Mouse (Mus musculus) midbrain, embryonic 16.5 days (tissue): ENCODE data around the gene Efnb2. TPM values are rescaled to one million over a fixed set of nuclear protein-coding genes. Genes with fewer than 3 reads are reported as not detected.

Experiments
- ATAC-seq: fragments of 200-750 bp; cut with Nextera tagmentation; 2 replicates; pipeline ENCODE4 v1.8.0; 2017; ENCODE audit warnings: moderate TSS enrichment
- H3K27ac ChIP-seq: fragments of 300-500 bp; sonication (generic); 2 replicates; pipeline ENCODE4 v1.5.1; 2014; ENCODE audit warnings: mild to moderate bottlenecking, low read length, mixed read lengths
- H3K27me3 ChIP-seq: fragments of 300-500 bp; sonication (generic); 2 replicates; pipeline ENCODE4 v1.6.1; 2014; ENCODE audit warnings: low read depth, low read length, mixed read lengths; ENCODE audit not compliant: control insufficient read depth, insufficient read depth
- H3K36me3 ChIP-seq: fragments of 300-500 bp; sonication (generic); 2 replicates; pipeline ENCODE4 v1.6.1; 2014; ENCODE audit warnings: mild to moderate bottlenecking, low read length, moderate library complexity, mixed read lengths; ENCODE audit not compliant: control insufficient read depth, insufficient read depth
- H3K4me1 ChIP-seq: fragments of 300-500 bp; sonication (generic); 2 replicates; pipeline ENCODE4 v1.6.1; 2014; ENCODE audit warnings: mild to moderate bottlenecking, low read length, mixed read lengths; ENCODE audit not compliant: control insufficient read depth, insufficient read depth
- H3K4me2 ChIP-seq: fragments of 300-500 bp; sonication (generic); 2 replicates; pipeline ENCODE4 v1.6.1; 2014; ENCODE audit warnings: mild to moderate bottlenecking, low read length, mixed read lengths
- H3K4me3 ChIP-seq: fragments of 300-500 bp; sonication (generic); 2 replicates; pipeline ENCODE4 v1.5.1; 2014; ENCODE audit warnings: low read depth, mild to moderate bottlenecking, low read length, moderate library complexity, mixed read lengths
- H3K9ac ChIP-seq: fragments of 300-500 bp; sonication (generic); 2 replicates; pipeline ENCODE4 v1.6.1; 2014; ENCODE audit warnings: low read depth, low read length, mixed read lengths
- H3K9me3 ChIP-seq: fragments of 300-500 bp; sonication (generic); replicated peaks from 2 replicates; pipeline ENCODE4 v1.6.1; 2014; ENCODE audit warnings: mild to moderate bottlenecking, low read length, mixed read lengths; ENCODE audit not compliant: control insufficient read depth, poor library complexity, severe bottlenecking
- WGBS: fragments of 180-500 bp; shearing (Covaris S2); extraction: QIAGEN DNeasy Blood & Tissue Kit; methylation state at CpG from one replicate; pipeline ENCODE4 v1.1.7; 2014; 5-methylcytosine and 5-hydroxymethylcytosine counted together
- polyA plus RNA-seq: library from polyadenylated mRNA; unstranded; fragments of >200 nt; fragmentation: Nextera tagmentation; extraction: Ambion mirVana; gene quantifications from 2 replicates; pipeline ENCODE4 v1.2.1, GENCODE M21; 2015

The Efnb2 gene
- polyA plus RNA-seq, 1 experiment from 2014 or later: 10.0 TPM

DNA sequence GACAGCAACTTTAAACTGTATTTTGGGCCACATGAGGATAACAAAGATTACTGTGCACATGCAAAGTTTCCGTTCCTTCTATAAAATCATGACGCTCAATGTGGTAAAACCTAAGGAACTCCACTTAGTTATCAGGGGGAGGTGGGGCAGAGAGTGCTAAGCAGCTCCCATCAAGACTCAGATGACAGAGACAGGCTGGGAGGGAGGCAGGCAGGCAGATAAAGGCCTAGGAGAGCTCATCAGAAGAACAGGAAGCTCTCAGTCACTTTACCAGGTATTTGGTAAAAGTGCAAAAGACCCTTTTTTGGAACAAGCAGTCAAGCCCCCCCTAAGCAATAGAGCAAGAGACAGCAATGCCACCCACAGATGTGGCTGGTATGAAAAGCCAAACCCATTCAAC lies 24.5 kb upstream of the Efnb2 start:
- 71% methylated on average over 2 of the region's 2 CpGs for WGBS
- H3K9ac ChIP-seq: no peak overlapping the region

DNA sequence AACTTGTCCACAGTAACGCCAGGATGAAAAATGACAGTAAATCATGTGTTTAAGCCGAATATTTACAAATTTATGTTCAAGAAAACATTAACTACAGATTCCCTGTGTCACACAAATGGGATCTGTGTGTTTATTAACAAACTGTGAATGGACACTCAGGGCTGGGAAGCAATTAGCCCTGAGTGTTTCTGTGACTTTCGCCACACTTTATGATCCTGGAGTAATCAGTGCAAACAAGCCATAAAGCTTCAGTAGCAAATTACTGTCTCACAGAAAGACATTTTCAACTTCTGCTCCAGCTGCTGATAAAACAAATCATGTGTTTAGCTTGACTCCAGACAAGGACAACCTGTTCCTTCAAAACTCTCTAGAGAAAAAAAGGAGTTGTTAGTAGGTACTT lies 21.7 kb upstream of the Efnb2 start:
- ATAC-seq: no peak
- Histone ChIP-seq H3K9me3 (no peaks in the 10 kb centered on the region), H3K4me1 (peaks cover 22% of the 10 kb centered on the region), H3K4me2 (no peak overlapping the region), H3K9ac (no peak overlapping the region), H3K27me3 (no peaks in the 10 kb centered on the region), H3K36me3 (peaks cover 18% of the 10 kb centered on the region), H3K4me3 (no peak overlapping the region), H3K27ac (no peak overlapping the region)
- 95% methylated on average over 3 of the region's 3 CpGs for WGBS

More for the DNA sequence above, 24.5 kb upstream of the Efnb2 start:
- Histone ChIP-seq H3K9me3 (no peaks in the 10 kb centered on the region), H3K36me3 (peaks cover 4% of the 10 kb centered on the region; the same call in 1 of the 2 replicates), H3K4me1 (peaks cover 37% of the 10 kb centered on the region), H3K27me3 (no peaks in the 10 kb centered on the region), H3K27ac (no peak overlapping the region), H3K4me3 (no peak overlapping the region), H3K4me2 (no peak overlapping the region)
- ATAC-seq: no peak

DNA sequence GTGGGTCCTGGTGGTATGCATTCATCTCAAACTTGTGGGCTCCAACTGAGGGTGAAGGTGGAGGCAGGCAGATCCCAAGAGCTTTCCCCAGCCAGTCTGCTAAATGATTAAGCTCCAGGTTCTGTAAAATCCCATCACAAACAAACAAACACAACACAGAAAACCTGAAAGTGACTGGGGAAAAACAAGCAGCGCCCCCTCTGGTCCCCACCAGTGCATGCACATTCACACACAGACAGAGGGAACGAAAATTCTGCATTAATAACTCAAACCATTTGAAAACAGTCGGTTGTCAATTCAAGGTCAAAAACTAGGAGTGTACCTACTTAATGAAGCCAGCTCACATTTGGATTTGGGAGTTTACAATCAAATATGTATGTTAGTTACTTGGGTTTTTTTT lies 17.2 kb upstream of the Efnb2 start:
- no peak overlapping the region for H3K27ac ChIP-seq
- H3K9me3 ChIP-seq: no peaks in the 10 kb centered on the region
- 85% methylated on average over 3 of the region's 3 CpGs for WGBS
- no peak for ATAC-seq
- H3K27me3 ChIP-seq: no peaks in the 10 kb centered on the region
- no peaks in the 10 kb centered on the region for H3K4me1 ChIP-seq
- H3K4me3 ChIP-seq: no peak overlapping the region
- no peak overlapping the region for H3K9ac ChIP-seq
- peaks cover 22% of the 10 kb centered on the region for H3K36me3 ChIP-seq
- H3K4me2 ChIP-seq: no peak overlapping the region

DNA sequence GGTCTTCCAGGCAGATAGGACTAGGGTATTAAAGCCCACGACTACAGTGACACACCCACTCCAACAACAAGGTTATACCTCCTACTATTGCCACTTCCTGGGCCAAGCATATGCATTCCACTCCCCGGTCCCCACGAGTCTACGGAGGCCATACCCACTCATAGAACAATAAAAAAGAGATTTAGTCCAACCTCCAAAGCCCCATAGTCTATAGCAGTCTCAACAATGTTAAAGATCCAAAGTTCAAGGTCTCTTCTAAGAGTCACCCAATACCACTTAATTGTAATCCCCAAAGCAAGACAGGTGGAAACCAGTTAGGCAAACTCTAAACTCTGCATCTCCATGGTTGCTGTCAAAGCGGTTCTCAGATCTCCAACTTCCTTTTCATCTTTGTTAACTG lies 13.8 kb upstream of the Efnb2 start:
- no peak overlapping the region for H3K4me3 ChIP-seq
- no peaks in the 10 kb centered on the region for H3K27me3 ChIP-seq
- ATAC-seq: no peak
- no peak overlapping the region for H3K9ac ChIP-seq
- WGBS: 86% methylated on average over 5 of the region's 5 CpGs
- H3K4me2 ChIP-seq: no peak overlapping the region
- no peaks in the 10 kb centered on the region for H3K9me3 ChIP-seq
- no peak overlapping the region for H3K27ac ChIP-seq
- peaks cover 13% of the 10 kb centered on the region for H3K36me3 ChIP-seq
- no peaks in the 10 kb centered on the region for H3K4me1 ChIP-seq

DNA sequence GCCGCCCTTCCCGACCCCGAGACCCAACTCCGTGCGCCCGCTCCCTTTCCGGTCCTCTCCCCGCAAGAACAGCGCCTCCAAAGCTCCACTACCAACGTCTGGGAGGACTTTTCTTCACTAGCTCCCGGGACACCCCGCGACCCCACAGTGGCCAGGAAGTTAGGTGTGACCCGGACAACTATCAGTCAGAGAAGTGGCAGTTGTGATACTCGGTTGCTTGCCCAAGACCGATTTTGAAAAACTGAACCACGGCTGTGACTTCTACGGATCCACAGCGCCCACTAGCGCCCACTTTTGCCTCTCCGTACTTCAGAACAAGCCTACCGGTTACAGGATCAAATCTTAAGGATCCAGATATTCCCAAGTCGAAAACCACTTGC lies 707 bp upstream of the Efnb2 start:
- H3K27ac ChIP-seq: peak overlapping the region; percentile 83
- peak; percentile 18 for ATAC-seq
- H3K9me3 ChIP-seq: no peaks in the 10 kb centered on the region
- peak overlapping the region; percentile 93 for H3K4me2 ChIP-seq
- H3K9ac ChIP-seq: peak overlapping the region; percentile 71
- peaks cover 13% of the 10 kb centered on the region for H3K4me1 ChIP-seq
- H3K4me3 ChIP-seq: peak overlapping the region; percentile 93
- H3K27me3 ChIP-seq: no peaks in the 10 kb centered on the region
- H3K36me3 ChIP-seq: 0 out of 2 replicates have a peak, but pooled peaks cover 4% of the 10 kb centered on the region
- WGBS: under 1% methylated on average over 23 of the region's 23 CpGs

DNA sequence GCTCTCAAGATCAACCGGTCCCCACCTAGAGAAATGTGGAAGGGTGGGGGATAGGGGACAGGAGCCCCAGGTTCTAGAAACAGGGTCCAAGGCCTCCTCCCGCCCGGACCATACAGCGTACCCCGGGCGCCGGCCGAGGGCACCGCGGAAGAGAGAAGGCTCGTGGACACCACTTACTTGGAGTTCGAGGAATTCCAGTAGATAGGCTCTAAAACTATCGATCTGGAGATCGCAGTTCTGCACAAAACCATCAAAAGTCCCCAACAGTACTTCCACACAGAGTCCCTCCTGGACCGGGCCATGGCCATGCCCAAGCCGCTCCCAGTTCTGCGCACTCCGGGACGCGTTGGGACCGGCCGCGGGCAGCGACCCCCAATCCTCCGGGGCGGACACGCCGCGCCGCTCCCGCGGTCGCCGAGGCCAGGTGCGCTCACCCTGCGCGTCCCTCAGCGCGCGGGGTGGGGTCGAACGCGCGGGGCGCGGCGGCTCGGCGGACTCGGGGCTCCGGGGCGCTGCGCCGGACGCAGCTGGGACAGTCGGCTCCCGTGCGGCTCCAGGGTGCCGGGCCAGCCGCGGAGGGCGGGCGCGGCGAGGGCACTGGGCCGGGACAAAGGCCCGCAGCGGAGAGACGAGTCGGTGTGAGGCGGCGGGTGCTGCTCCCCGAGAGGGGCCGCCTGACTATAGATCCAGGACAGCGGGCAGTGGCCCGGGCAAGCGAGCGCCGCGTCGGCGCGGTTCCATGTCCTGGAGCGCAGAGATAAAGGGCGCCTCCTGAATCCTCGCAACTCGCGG lies 539 bp downstream of the Efnb2 start:
- Histone ChIP-seq H3K9ac (peak overlapping the region; percentile 86), H3K4me2 (peak overlapping the region; percentile 93), H3K9me3 (no peaks in the 10 kb centered on the region), H3K36me3 (no peaks in the 10 kb centered on the region), H3K27me3 (no peaks in the 10 kb centered on the region), H3K27ac (peak overlapping the region; percentile 83), H3K4me3 (peak overlapping the region; percentile 93), H3K4me1 (peaks cover 22% of the 10 kb centered on the region)
- WGBS: under 1% methylated on average over 87 of the region's 88 CpGs
- ATAC-seq: peak; percentile 13

DNA sequence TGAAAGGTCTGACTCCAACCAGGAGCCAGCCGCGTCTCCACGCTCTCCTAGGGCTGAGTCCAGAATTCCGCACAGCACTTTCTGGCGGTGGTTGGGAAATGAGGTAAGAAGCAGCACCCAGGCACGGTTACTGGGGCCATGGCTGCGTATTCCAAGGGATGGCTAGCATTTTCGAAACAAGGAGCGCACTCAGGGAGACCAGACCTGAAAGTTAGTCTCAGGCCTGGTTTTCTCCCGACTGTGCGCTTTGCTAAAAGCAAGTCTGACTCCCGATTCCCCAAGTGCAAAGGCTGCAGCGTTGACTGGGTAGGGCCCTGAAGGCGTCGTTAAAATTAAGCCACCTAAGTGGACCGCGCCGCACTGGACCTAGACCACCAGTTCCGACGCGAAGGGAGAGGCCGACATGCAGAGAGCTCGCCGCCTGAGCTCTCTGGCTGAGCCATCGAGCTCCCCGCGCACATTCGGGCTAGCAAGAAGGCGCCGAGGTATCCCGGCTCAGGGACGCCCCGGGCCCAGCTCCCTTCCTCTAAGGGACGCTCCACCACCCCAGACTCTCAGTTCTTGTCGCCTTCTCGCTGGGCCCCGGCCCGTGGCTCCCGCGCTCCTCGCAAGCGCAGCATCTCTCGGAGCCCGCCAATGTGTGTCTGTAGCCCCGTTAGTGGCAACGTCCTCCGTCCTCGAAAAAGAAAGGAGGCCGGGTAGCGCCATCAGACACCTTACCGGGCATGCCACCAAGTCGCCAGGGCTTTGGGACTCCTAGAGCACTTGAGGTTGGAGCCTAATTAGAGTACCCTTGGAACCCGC lies 1.3 kb downstream of the Efnb2 start:
- Histone ChIP-seq H3K4me2 (peak overlapping the region; percentile 93), H3K4me1 (peaks cover 30% of the 10 kb centered on the region), H3K4me3 (peak overlapping the region; percentile 93), H3K9ac (peak overlapping the region; percentile 86), H3K27ac (peak overlapping the region; percentile 83), H3K36me3 (no peaks in the 10 kb centered on the region), H3K9me3 (no peaks in the 10 kb centered on the region), H3K27me3 (no peaks in the 10 kb centered on the region)
- no peak for ATAC-seq
- under 1% methylated on average over 53 of the region's 53 CpGs for WGBS

DNA sequence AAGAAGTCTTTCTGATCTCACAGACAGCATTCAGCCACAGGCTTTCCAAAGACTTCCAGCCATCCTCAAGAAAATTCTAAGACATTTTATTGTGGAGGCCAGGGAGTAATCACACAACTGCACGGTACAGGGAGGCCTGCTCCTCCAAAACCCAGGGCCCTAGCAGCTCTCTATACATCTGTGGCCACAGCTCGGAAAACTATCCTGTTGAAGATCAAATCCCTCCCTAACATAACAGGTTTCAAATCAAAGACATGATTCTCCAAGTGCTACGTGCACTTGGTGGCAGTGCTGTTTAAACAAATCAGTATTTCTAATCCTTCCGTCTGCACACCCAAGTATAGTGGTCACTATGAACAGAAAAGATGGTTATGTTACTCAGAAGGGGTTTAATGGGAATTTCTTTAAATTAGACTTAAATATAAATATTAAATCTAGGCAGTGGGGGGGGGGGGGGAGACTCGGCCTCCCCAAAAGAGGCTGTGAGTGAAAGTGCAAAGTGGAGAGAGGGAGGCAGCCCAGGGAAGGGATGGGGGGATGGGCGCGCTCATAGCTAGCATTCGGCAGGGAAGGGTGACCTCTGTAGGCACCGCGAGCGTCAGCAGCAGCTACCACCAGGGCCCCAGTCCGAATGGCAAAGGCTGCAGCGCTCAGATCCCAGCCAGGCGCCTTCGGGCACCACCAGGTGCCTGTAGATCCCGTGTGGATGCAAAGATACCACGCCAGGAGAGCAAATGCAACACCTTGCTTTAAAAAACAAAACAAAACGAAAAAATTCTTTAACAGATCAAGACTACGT lies 2.4 kb downstream of the Efnb2 start:
- H3K4me1 ChIP-seq: peaks cover 41% of the 10 kb centered on the region
- 1% methylated on average over 19 of the region's 19 CpGs for WGBS
- peak; percentile 43 for ATAC-seq

More for the DNA sequence above, 2.4 kb downstream of the Efnb2 start:
- Histone ChIP-seq H3K4me3 (peak overlapping the region; percentile 93), H3K9ac (peak overlapping the region; percentile 86), H3K9me3 (no peaks in the 10 kb centered on the region), H3K36me3 (no peaks in the 10 kb centered on the region), H3K27ac (peak overlapping the region; percentile 65), H3K4me2 (peak overlapping the region; percentile 93), H3K27me3 (no peaks in the 10 kb centered on the region)
